Mouse (Mus musculus) lung, adult 2 months (tissue): Measurements from ENCODE around the gene Ppp3cb. TPM values are rescaled to one million over a fixed set of nuclear protein-coding genes. Genes with fewer than 3 reads are reported as not detected.
A peak's percentile ranks its signal among the peaks of the same experiment; 100 is the strongest.
"Not testable (repeated sequence)": the region's sequence is repeated elsewhere in the genome, so short reads cannot be mapped to it uniquely, and the experiment has no call there.

ENCODE experiments used
- DNase-seq: peaks from one replicate; pipeline ENCODE4 v3.0.0; 2022
- H3K4me1 ChIP-seq: fragments of 200-500 bp; 2 replicates; pipeline ENCODE4 v1.6.1; 2011; ENCODE audit warnings: low read length; ENCODE audit not compliant: control insufficient read depth, insufficient read depth
- H3K4me3 ChIP-seq: fragments of 200-500 bp; replicated peaks from 2 replicates; pipeline ENCODE3; 2011; ENCODE audit warnings: low read depth, mild to moderate bottlenecking, control low read depth, low read length; ENCODE audit errors: extremely low read depth
- CTCF ChIP-seq: fragments of 200-500 bp; IDR thresholded peaks from 2 replicates; pipeline ENCODE4 v1.5.1; 2011; ENCODE audit warnings: mild to moderate bottlenecking, low read length, control low read depth; ENCODE audit not compliant: insufficient read depth
- POLR2A ChIP-seq: fragments of 200-500 bp; IDR thresholded peaks from 2 replicates; pipeline ENCODE4 v1.6.1; 2011; ENCODE audit warnings: low read depth, mild to moderate bottlenecking, control low read depth, low read length, borderline replicate concordance; ENCODE audit errors: extremely low read depth
- WGBS: fragments of 180-500 bp; shearing (Covaris S2); methylation state at CpG from one replicate; pipeline ENCODE4 v1.1.7; 2018; 5-methylcytosine and 5-hydroxymethylcytosine counted together
- polyA plus RNA-seq: library from polyadenylated mRNA; depleted of rRNA; stranded (reverse); fragments of >200 nt; gene quantifications from 2 replicates; pipeline ENCODE4 v1.2.3, GENCODE M21; 2012; rRNA removed

The Ppp3cb gene
- polyA plus RNA-seq: 6.5 and 14.2 TPM in 2 replicates

GRCm38 (mm10) chr14:20546415-20546814 is at the start of gene Ppp3cb:
Ppp3cb (minus strand) TSS chr14:20546573.
- DNase-seq: no peak
- TF ChIP-seq CTCF (no peak), POLR2A (0 out of 2 replicates have a peak, but pooled peaks have one; percentile 41)
- under 1% methylated on average over 29 of the region's 29 CpGs for WGBS
- Histone ChIP-seq H3K4me1 (peaks cover 4% of the 10 kb centered on the region), H3K4me3 (peak within 1 kb of the TSS; percentile 97)

GRCm38 (mm10) chr14:20595781-20596180 is 49.4 kb upstream of the Ppp3cb start:
- 65% methylated on average over 3 of the region's 3 CpGs for WGBS
- Histone ChIP-seq H3K4me1 (peaks cover 2% of the 10 kb centered on the region; the same call in 1 of the 2 replicates), H3K4me3 (no peak overlapping the region)
- no peak for TF ChIP-seq CTCF
- TF ChIP-seq POLR2A: no peak
- DNase-seq: no peak

- Histone ChIP-seq H3K4me3 (no peak overlapping the region), H3K4me1 (no peaks in the 10 kb centered on the region)
- TF ChIP-seq CTCF (no peak), POLR2A (no peak)
- DNase-seq: no peak
- 80% methylated on average over 5 of the region's 5 CpGs for WGBS
Observed at GRCm38 (mm10) chr14:20587458-20587857, 41.1 kb upstream of the Ppp3cb start.

- DNase-seq: no peak
- WGBS: 68% methylated on average over 6 of the region's 6 CpGs
Observed at GRCm38 (mm10) chr14:20578822-20579407, 32.5 kb upstream of the Ppp3cb start.

GRCm38 (mm10) chr14:20576179-20576578 is 29.8 kb upstream of the Ppp3cb start:
- WGBS: 52% methylated on average over 7 of the region's 7 CpGs
- peak; percentile 66 for DNase-seq
- TF ChIP-seq CTCF (0 out of 2 replicates have a peak, but pooled peaks have one; percentile 28), POLR2A (no peak)
- Histone ChIP-seq H3K4me1 (no peaks in the 10 kb centered on the region), H3K4me3 (no peak overlapping the region)

More at GRCm38 (mm10) chr14:20578822-20579407, 32.5 kb upstream of the Ppp3cb start:
- H3K4me1 ChIP-seq: no peaks in the 10 kb centered on the region
- H3K4me3 ChIP-seq: no peak overlapping the region
- TF ChIP-seq POLR2A: no peak
- TF ChIP-seq CTCF: no peak

GRCm38 (mm10) chr14:20573196-20573595 is 26.8 kb upstream of the Ppp3cb start:
- not testable (repeated sequence) for DNase-seq, H3K4me1 ChIP-seq, H3K4me3 ChIP-seq
- WGBS: 90% methylated on average over 3 of the region's 3 CpGs

- Histone ChIP-seq H3K4me3 (no peak overlapping the region), H3K4me1 (no peaks in the 10 kb centered on the region; the same call in 1 of the 2 replicates)
- no peak for DNase-seq
- WGBS: 54% methylated on average over 9 of the region's 9 CpGs
- TF ChIP-seq CTCF (no peak), POLR2A (no peak)
Observed at GRCm38 (mm10) chr14:20565256-20566021, 19.1 kb upstream of the Ppp3cb start.

GRCm38 (mm10) chr14:20564692-20565091 is 18.3 kb upstream of the Ppp3cb start:
- DNase-seq: no peak

GRCm38 (mm10) chr14:20561897-20562296 is 15.5 kb upstream of the Ppp3cb start:
- 82% methylated on average over 5 of the region's 5 CpGs for whole genome bisulfite sequencing

More at GRCm38 (mm10) chr14:20564692-20565091, 18.3 kb upstream of the Ppp3cb start:
- TF ChIP-seq POLR2A (no peak), CTCF (no peak)
- no peaks in the 10 kb centered on the region; the same call in 1 of the 2 replicates for H3K4me1 ChIP-seq
- no peak overlapping the region for H3K4me3 ChIP-seq
- WGBS: 71% methylated on average over 12 of the region's 12 CpGs

More at GRCm38 (mm10) chr14:20561897-20562296, 15.5 kb upstream of the Ppp3cb start:
- DNase-seq: no peak
- TF ChIP-seq POLR2A (no peak), CTCF (no peak)
- Histone ChIP-seq H3K4me1 (no peaks in the 10 kb centered on the region; the same call in 1 of the 2 replicates), H3K4me3 (no peak overlapping the region)
